Comparison of ENCODE assay signal across 20 mouse cellular contexts in genomic region chr12:118255292-118255782, GRCm38 (mm10). TPM values are rescaled to one million over a fixed set of nuclear protein-coding genes. Genes with fewer than 3 reads are reported as not detected.
A peak's percentile ranks its signal among the peaks of the same experiment; 100 is the strongest.
DNase-seq lines count a peak whose midpoint lies in the region; ATAC-seq lines count a peak whose summit lies in the region.
"Had no signal": no experiment of that assay in that cellular context is flagged by ENCODE, and none has a peak within 500 bp of the region (broad histone marks: within the 10 kb centered on the region; RNA-seq: fewer than 3 reads in every experiment).

No protein-coding gene starts in this region.

- H3K4me3 ChIP-seq in intestine, embryonic 15.5 days (replicated peaks) = no peak overlapping the region
- H3K4me3 ChIP-seq in intestine, embryonic 16.5 days (ENCODE audit: low read length) = no peak overlapping the region
- no peak overlapping the region for H3K4me3 ChIP-seq in limb, embryonic 10.5 days
- H3K4me3 ChIP-seq: embryonic facial prominence, embryonic 13.5 days; hindbrain, embryonic 13.5 days had no signal

- no peaks in the 10 kb centered on the region for H3K36me3 ChIP-seq in intestine, embryonic 15.5 days
- H3K36me3 ChIP-seq in intestine, embryonic 16.5 days (ENCODE audit: control insufficient read depth, insufficient read depth, low read length) = no peaks in the 10 kb centered on the region
- peaks cover 7% of the 10 kb centered on the region; the same call in 1 of the 2 replicates for H3K36me3 ChIP-seq in limb, embryonic 10.5 days
- H3K36me3 ChIP-seq: embryonic facial prominence, embryonic 13.5 days had no signal

- intact Hi-C loops in gastrocnemius, postnatal 14 days (cut with DNase I; ENCODE audit: low total_unique reads) = no loop called here

- no peaks in the 10 kb centered on the region for H3K9me3 ChIP-seq in intestine, embryonic 15.5 days
- H3K9me3 ChIP-seq in intestine, embryonic 16.5 days (ENCODE audit: control insufficient read depth, low read length) = no peaks in the 10 kb centered on the region
- H3K9me3 ChIP-seq in limb, embryonic 10.5 days (replicated peaks) = no peaks in the 10 kb centered on the region
- H3K9me3 ChIP-seq: embryonic facial prominence, embryonic 13.5 days; hindbrain, embryonic 13.5 days had no signal

- ATAC-seq in intestine, embryonic 15.5 days = peak; percentile 28; the same call in 1 of the 2 replicates
- ATAC-seq in intestine, embryonic 16.5 days = no peak; the same call in 1 of the 2 replicates
- ATAC-seq: forebrain, embryonic 16.5 days had no signal

- WGBS in intestine, embryonic 15.5 days = 70% methylated on average over 1 of the region's 1 CpGs
- 36% methylated on average over 1 of the region's 1 CpGs for WGBS in intestine, embryonic 16.5 days
- 29% methylated on average over 1 of the region's 1 CpGs for WGBS in limb, embryonic 10.5 days

- H3K4me1 ChIP-seq in intestine, embryonic 15.5 days (replicated peaks) = no peaks in the 10 kb centered on the region
- H3K4me1 ChIP-seq in intestine, embryonic 16.5 days (ENCODE audit: control insufficient read depth, insufficient read depth, low read length) = no peaks in the 10 kb centered on the region
- H3K4me1 ChIP-seq in limb, embryonic 10.5 days = peaks cover 15% of the 10 kb centered on the region
- H3K4me1 ChIP-seq: embryonic facial prominence, embryonic 13.5 days; hindbrain, embryonic 13.5 days had no signal

- H3K4me2 ChIP-seq in intestine, embryonic 15.5 days (replicated peaks) = no peak overlapping the region
- H3K4me2 ChIP-seq in intestine, embryonic 16.5 days (ENCODE audit: low read depth, low read length) = no peak overlapping the region
- H3K4me2 ChIP-seq: embryonic facial prominence, embryonic 13.5 days; heart, embryonic 11.5 days; hindbrain, embryonic 13.5 days; midbrain, embryonic 11.5 days had no signal

- H3K27ac ChIP-seq in intestine, embryonic 15.5 days = no peak overlapping the region
- H3K27ac ChIP-seq in intestine, embryonic 16.5 days (ENCODE audit: low read length) = no peak overlapping the region
- H3K27ac ChIP-seq in limb, embryonic 10.5 days = 0 out of 2 replicates have a peak overlapping the region, but pooled peaks have one; percentile 1
- H3K27ac ChIP-seq: embryonic facial prominence, embryonic 13.5 days; hindbrain, embryonic 13.5 days had no signal

- DNase-seq in thymus, postnatal 0 days (ENCODE audit: low spot score) = peak; percentile 15
- DNase-seq in thymus, postnatal 4 days = no peak
- peak; percentile 34 for DNase-seq in limb, embryonic 10.5 days (ENCODE audit: low spot score)
- no peak for DNase-seq in spleen, adult 12 weeks (ENCODE audit: low spot score)
- no peak for DNase-seq in gastrocnemius, postnatal 14 days
- DNase-seq in left cerebral cortex, adult 18-20 months (ENCODE audit: low spot score in 2 of 2) = no peak
- DNase-seq: adrenal gland, adult 2 months; cerebellum, adult 8-10 months; heart, postnatal 10 days; kidney, adult 9 months; liver; right cerebral cortex, postnatal 4 days; thymus, postnatal 25 days had no signal

- H3K27me3 ChIP-seq in intestine, embryonic 15.5 days (replicated peaks) = no peaks in the 10 kb centered on the region
- H3K27me3 ChIP-seq in intestine, embryonic 16.5 days (replicated peaks; ENCODE audit: control insufficient read depth, insufficient read depth, low read length) = no peaks in the 10 kb centered on the region
- H3K27me3 ChIP-seq in limb, embryonic 10.5 days (ENCODE audit: low read depth, poor library complexity, severe bottlenecking) = no peaks in the 10 kb centered on the region
- H3K27me3 ChIP-seq: embryonic facial prominence, embryonic 13.5 days; hindbrain, embryonic 13.5 days had no signal

- H3K9ac ChIP-seq in intestine, embryonic 15.5 days = no peak overlapping the region
- H3K9ac ChIP-seq in intestine, embryonic 16.5 days (ENCODE audit: low read depth, low read length) = no peak overlapping the region
- H3K9ac ChIP-seq: embryonic facial prominence, embryonic 13.5 days; hindbrain, embryonic 13.5 days had no signal

RNA-seq across cellular contexts. Expression of gene Sp4, which starts 45.9 kb away (rescaled TPM):
- 5.6 and 5.9 TPM in 2 replicates for polyA plus RNA-seq in intestine, embryonic 15.5 days (2015; fragmentation: Nextera tagmentation; extraction: Ambion mirVana)
- 3.9 and 4.3 TPM in 2 replicates for polyA plus RNA-seq in intestine, embryonic 16.5 days (2015; fragmentation: Nextera tagmentation; extraction: Ambion mirVana)
- 12.7 and 13.7 TPM in 2 replicates for polyA plus RNA-seq in thymus, postnatal 0 days (2015; fragmentation: Nextera tagmentation; extraction: Ambion mirVana)
- polyA plus RNA-seq in limb, embryonic 10.5 days (2016; fragmentation: Nextera tagmentation; extraction: Ambion mirVana) = 10.5 and 16.2 TPM in 2 replicates
- 1 to 10 TPM; 8.3 to 8.8 TPM for total RNA-seq in gastrocnemius, postnatal 14 days (2021)
- 10 to 100 TPM; 31.3 to 32.4 TPM for total RNA-seq in left cerebral cortex, adult 18-20 months (2021)

RNA-seq across cellular contexts. Expression of gene Dnah11, which starts 56.5 kb away (rescaled TPM):
- polyA plus RNA-seq in intestine, embryonic 15.5 days (2015; fragmentation: Nextera tagmentation; extraction: Ambion mirVana) = 0.09 TPM in 2 replicates
- 0.09 and 0.15 TPM in 2 replicates for polyA plus RNA-seq in intestine, embryonic 16.5 days (2015; fragmentation: Nextera tagmentation; extraction: Ambion mirVana)
- polyA plus RNA-seq in thymus, postnatal 0 days (2015; fragmentation: Nextera tagmentation; extraction: Ambion mirVana) = 0.03 and 0.04 TPM in 2 replicates
- polyA plus RNA-seq in limb, embryonic 10.5 days (2016; fragmentation: Nextera tagmentation; extraction: Ambion mirVana) = 0.01 and 0.04 TPM in 2 replicates
- under 1 TPM in 1 of 2 experiments, not detected in 1; 0.02 TPM for total RNA-seq in gastrocnemius, postnatal 14 days (2021)
- total RNA-seq in left cerebral cortex, adult 18-20 months (2021) = under 1 TPM; 0.42 to 0.63 TPM
- total RNA-seq: heart, postnatal 10 days had no signal
- polyA plus RNA-seq: adrenal gland, adult 2 months had no signal

Comparison
In these comparisons a context has a peak if more than half of its experiments do, and no peak if none do; other contexts are left out.
1. DNase-seq: peak in thymus, postnatal 0 days (single experiment) and limb, embryonic 10.5 days (single experiment); none in thymus, postnatal 4 days (single experiment), spleen, adult 12 weeks (single experiment), gastrocnemius, postnatal 14 days (single experiment) and left cerebral cortex, adult 18-20 months (0 of 2).